Mouse (Mus musculus) hindbrain, postnatal 0 days (tissue): ENCODE measurements around the gene Fibin. TPM values are rescaled to one million over a fixed set of nuclear protein-coding genes. Genes with fewer than 3 reads are reported as not detected.
A peak's percentile ranks its signal among the peaks of the same experiment; 100 is the strongest.

ENCODE experiments used
- ATAC-seq: fragments of 200-750 bp; cut with Nextera tagmentation; 2 replicates; pipeline ENCODE4 v1.8.0; 2017; ENCODE audit warnings: mild to moderate bottlenecking, moderate TSS enrichment, moderate library complexity
- DNase-seq: peaks from one replicate; pipeline ENCODE4 v3.0.0-alpha.2; 2015; ENCODE audit warnings: low spot score
- H3K27ac ChIP-seq: fragments of 300-500 bp; sonication (generic); 2 replicates; pipeline ENCODE4 v1.5.1; 2014; ENCODE audit warnings: mild to moderate bottlenecking
- H3K27me3 ChIP-seq: fragments of 300-500 bp; sonication (generic); 2 replicates; pipeline ENCODE4 v1.6.1; 2014; ENCODE audit warnings: low read length, mixed read lengths; ENCODE audit not compliant: insufficient read depth
- H3K36me3 ChIP-seq: fragments of 300-500 bp; sonication (generic); 2 replicates; pipeline ENCODE4 v1.6.1; 2014; ENCODE audit warnings: low read length, mixed read lengths; ENCODE audit not compliant: insufficient read depth
- H3K4me1 ChIP-seq: fragments of 300-500 bp; sonication (generic); 2 replicates; pipeline ENCODE4 v1.6.1; 2014; ENCODE audit warnings: antibody characterized with exemption, low read length, mixed read lengths; ENCODE audit not compliant: insufficient read depth
- H3K4me2 ChIP-seq: fragments of 300-500 bp; sonication (generic); 2 replicates; pipeline ENCODE4 v1.6.1; 2014; ENCODE audit warnings: low read depth, mild to moderate bottlenecking, low read length, moderate library complexity, mixed read lengths
- H3K4me3 ChIP-seq: fragments of 300-500 bp; sonication (generic); 2 replicates; pipeline ENCODE4 v1.5.1; 2014; ENCODE audit warnings: low read length
- H3K9ac ChIP-seq: fragments of 300-500 bp; sonication (generic); replicated peaks from 2 replicates; pipeline ENCODE4 v1.6.1; 2014; ENCODE audit warnings: mild to moderate bottlenecking, low read length, moderate library complexity, mixed read lengths
- H3K9me3 ChIP-seq: fragments of 300-500 bp; sonication (generic); 2 replicates; pipeline ENCODE4 v1.6.1; 2016; ENCODE audit warnings: low read length, mixed read lengths
- CTCF ChIP-seq: IDR thresholded peaks from 2 replicates; pipeline ENCODE4 v1.5.1; 2016; ENCODE audit warnings: antibody characterized with exemption, control low read depth, low read depth
- WGBS: fragments of 180-500 bp; shearing (Covaris S2); extraction: QIAGEN DNeasy Blood & Tissue Kit; methylation state at CpG from one replicate; pipeline ENCODE4 v1.1.7; 2014; 5-methylcytosine and 5-hydroxymethylcytosine counted together
- polyA plus RNA-seq: library from polyadenylated mRNA; unstranded; fragments of >200 nt; fragmentation: Nextera tagmentation; extraction: Ambion mirVana; gene quantifications from 2 replicates; pipeline ENCODE4 v1.2.1, GENCODE M21; 2015
- total RNA-seq: library from RNA; depleted of rRNA; stranded (reverse); fragments of >200 nt; gene quantifications from 2 replicates; pipeline ENCODE4 v1.2.3, GENCODE M21; 2014; rRNA removed

Fibin gene
- total and polyA plus RNA-seq, 2 experiments from 2014 or later, result 9.6 to 11.7 TPM

- no peaks in the 10 kb centered on the region for H3K36me3 ChIP-seq
- no peak within 1 kb of the TSS for H3K4me3 ChIP-seq
- no peaks in the 10 kb centered on the region for H3K27me3 ChIP-seq
- peak; percentile 77 for ATAC-seq
- H3K9ac ChIP-seq, result no peak within 1 kb of the TSS
- DNase-seq, result peak; percentile 57
- no peak within 1 kb of the TSS for H3K27ac ChIP-seq
- TF ChIP-seq CTCF, result no peak
- H3K4me2 ChIP-seq, result no peak within 1 kb of the TSS
- 75% methylated on average over 6 of the region's 6 CpGs for WGBS
- no peaks in the 10 kb centered on the region for H3K9me3 ChIP-seq
- no peaks in the 10 kb centered on the region for H3K4me1 ChIP-seq
Measured at GRCm38 (mm10) chr2:110314509-110315155, 48.4 kb downstream of the Fibin start, which contains the start of gene Bbox1. TSS of gene Bbox1 (minus strand) at chr2:110314560.

GRCm38 (mm10) chr2:110314074-110314473, 48.9 kb downstream of the Fibin start:
- Histone ChIP-seq H3K36me3 (no peaks in the 10 kb centered on the region), H3K9me3 (no peaks in the 10 kb centered on the region), H3K4me3 (no peak overlapping the region), H3K27ac (no peak overlapping the region), H3K4me2 (no peak overlapping the region), H3K4me1 (no peaks in the 10 kb centered on the region), H3K9ac (no peak overlapping the region), H3K27me3 (no peaks in the 10 kb centered on the region)
- WGBS, result 88% methylated on average over 5 of the region's 5 CpGs
- ATAC-seq (no peak), DNase-seq (no peak)
- no peak for TF ChIP-seq CTCF

GRCm38 (mm10) chr2:110313305-110313824, 49.6 kb downstream of the Fibin start:
- no peak overlapping the region for H3K27ac ChIP-seq
- no peak overlapping the region for H3K9ac ChIP-seq
- no peak for TF ChIP-seq CTCF
- H3K27me3 ChIP-seq, result no peaks in the 10 kb centered on the region
- H3K4me2 ChIP-seq, result no peak overlapping the region
- H3K9me3 ChIP-seq, result no peaks in the 10 kb centered on the region
- H3K36me3 ChIP-seq, result no peaks in the 10 kb centered on the region
- no peaks in the 10 kb centered on the region for H3K4me1 ChIP-seq
- no peak for DNase-seq
- no peak overlapping the region for H3K4me3 ChIP-seq
- WGBS, result 68% methylated on average over 2 of the region's 2 CpGs
- no peak for ATAC-seq

Other genes starting within 250 kb of the Fibin start
- gene Bbox1, start 48.6 kb downstream of the Fibin start, total RNA-seq, result 1.4 and 4.6 TPM in 2 replicates
- gene Bbox1, start 48.6 kb downstream of the Fibin start, polyA plus RNA-seq, result 3.9 and 5.4 TPM in 2 replicates
- not detected in 2 replicates for gene Slc5a12, start 234.1 kb upstream of the Fibin start, total RNA-seq
- not detected in 2 replicates for gene Slc5a12, start 234.1 kb upstream of the Fibin start, polyA plus RNA-seq